Mouse (Mus musculus): Measurements from ENCODE around the gene Far2.

DNA sequence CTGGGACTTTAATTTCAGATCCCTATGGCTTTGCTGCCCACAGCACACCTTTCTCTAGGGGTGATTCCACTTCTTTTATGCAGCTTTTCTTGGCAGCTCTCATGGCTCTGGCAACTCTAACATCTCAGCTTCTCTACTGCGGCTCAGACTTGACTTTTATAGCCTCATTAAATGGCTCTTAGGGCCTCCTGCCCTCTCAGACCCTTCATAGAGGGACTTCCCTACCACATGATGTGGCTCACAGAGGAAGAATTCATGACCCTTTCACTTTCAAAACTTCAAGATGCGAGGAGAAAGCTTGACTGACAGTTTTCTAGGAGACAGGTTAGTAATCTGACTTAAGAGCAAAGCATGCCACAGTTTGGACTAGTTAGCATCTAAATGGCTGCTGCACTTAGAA lies 175.6 kb downstream of the Far2 start:
- TF ChIP-seq CTCF (IDR thresholded peaks at IDR 0.05; ENCODE audit: low read depth, low read length) (no peak), TAL1 (conservative IDR thresholded peaks at IDR 0.05; ENCODE audit: low read depth, low read length) (no peak)

Measured in G1E (cell line).